Mouse (Mus musculus) brain, embryonic 14.5 days (tissue): ENCODE results near the gene Bcl11b.

Experiments
- CTCF ChIP-seq: fragments of 200-500 bp; IDR thresholded peaks from 2 replicates; pipeline ENCODE4 v1.5.1; 2012; ENCODE audit warnings: inconsistent platforms, mild to moderate bottlenecking, moderate library complexity, borderline replicate concordance; ENCODE audit not compliant: insufficient read depth, insufficient read length; ENCODE audit errors: extremely low read depth
- POLR2A ChIP-seq: fragments of 200-500 bp; IDR thresholded peaks from 2 replicates; pipeline ENCODE4 v1.6.1; 2012; ENCODE audit warnings: mild to moderate bottlenecking, inconsistent platforms, borderline replicate concordance; ENCODE audit not compliant: poor library complexity, insufficient read depth, insufficient read length, severe bottlenecking; ENCODE audit errors: extremely low read depth

DNA sequence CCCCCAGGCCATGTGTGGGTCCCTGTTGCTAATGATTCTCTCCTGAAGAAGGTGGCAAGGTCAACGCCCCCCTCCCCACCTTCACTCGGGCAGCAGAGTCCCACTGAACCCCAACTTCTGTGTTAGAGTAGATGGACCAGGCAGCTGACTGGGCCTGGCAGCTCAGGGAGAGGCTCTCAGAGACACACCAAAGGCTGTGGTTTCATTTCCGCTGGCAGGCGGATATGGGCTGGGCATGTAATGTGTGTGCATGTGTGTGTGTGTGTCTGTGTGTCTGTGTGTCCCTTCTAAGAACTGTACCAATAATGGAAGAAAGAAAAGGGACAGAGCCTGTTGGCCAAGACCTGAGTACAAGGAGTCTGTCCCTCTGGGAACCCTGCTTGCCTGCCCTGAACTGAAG, 10.4 kb downstream of the Bcl11b start:
- no peak for TF ChIP-seq CTCF
- TF ChIP-seq POLR2A = no peak
